Mouse (Mus musculus) stomach, postnatal 0 days (tissue): Measurements from ENCODE around the gene Ang4. TPM values are rescaled to one million over a fixed set of nuclear protein-coding genes. Genes with fewer than 3 reads are reported as not detected.
A peak's percentile ranks its signal among the peaks of the same experiment; 100 is the strongest.

Experiments used
- ATAC-seq: fragments of 200-750 bp; cut with Nextera tagmentation; 2 replicates; pipeline ENCODE4 v1.8.0; 2017; ENCODE audit not compliant: low FRiP score, low TSS enrichment
- DNase-seq: peaks from one replicate; pipeline ENCODE4 v3.0.0-alpha.2; 2016; ENCODE audit warnings: low spot score
- H3K27ac ChIP-seq: fragments of 300-500 bp; sonication (generic); replicated peaks from 2 replicates; pipeline ENCODE4 v1.5.1; 2014; ENCODE audit warnings: mild to moderate bottlenecking, control low read depth
- H3K27me3 ChIP-seq: fragments of 300-500 bp; sonication (generic); 2 replicates; pipeline ENCODE4 v1.6.1; 2014; ENCODE audit warnings: low read length; ENCODE audit not compliant: control insufficient read depth, insufficient read depth
- H3K36me3 ChIP-seq: fragments of 300-500 bp; sonication (generic); 2 replicates; pipeline ENCODE4 v1.6.1; 2014; ENCODE audit warnings: low read length, mixed read lengths; ENCODE audit not compliant: control insufficient read depth, insufficient read depth
- H3K4me1 ChIP-seq: fragments of 300-500 bp; sonication (generic); replicated peaks from 2 replicates; pipeline ENCODE4 v1.6.1; 2014; ENCODE audit warnings: antibody characterized with exemption; ENCODE audit not compliant: control insufficient read depth, insufficient read depth
- H3K4me2 ChIP-seq: fragments of 300-500 bp; sonication (generic); replicated peaks from 2 replicates; pipeline ENCODE4 v1.6.1; 2014; ENCODE audit warnings: low read depth, mild to moderate bottlenecking, control low read depth, moderate library complexity
- H3K4me3 ChIP-seq: fragments of 300-500 bp; sonication (generic); 2 replicates; pipeline ENCODE4 v1.5.1; 2014; ENCODE audit warnings: low read depth, low read length, control low read depth
- H3K9ac ChIP-seq: fragments of 300-500 bp; sonication (generic); 2 replicates; pipeline ENCODE4 v1.6.1; 2014; ENCODE audit warnings: mild to moderate bottlenecking, low read length, control low read depth, mixed read lengths
- H3K9me3 ChIP-seq: fragments of 300-500 bp; sonication (generic); 2 replicates; pipeline ENCODE4 v1.6.1; 2016; ENCODE audit warnings: low read length; ENCODE audit not compliant: control insufficient read depth
- CTCF ChIP-seq: IDR thresholded peaks from 2 replicates; pipeline ENCODE4 v1.5.1; 2016; ENCODE audit warnings: antibody characterized with exemption, low read depth, mild to moderate bottlenecking, moderate library complexity
- EP300 ChIP-seq: optimal IDR thresholded peaks from 2 replicates; pipeline ENCODE3; 2016; ENCODE audit warnings: antibody characterized with exemption
- WGBS: fragments of 180-500 bp; shearing (Covaris S2); extraction: QIAGEN DNeasy Blood & Tissue Kit; methylation state at CpG from one replicate; pipeline ENCODE4 v1.1.7; 2014; 5-methylcytosine and 5-hydroxymethylcytosine counted together
- polyA plus RNA-seq: library from polyadenylated mRNA; unstranded; fragments of >200 nt; fragmentation: Nextera tagmentation; extraction: Ambion mirVana; gene quantifications from 2 replicates; pipeline ENCODE4 v1.2.1, GENCODE M21; 2015

Gene Ang4
- not detected in 2 replicates for polyA plus RNA-seq

DNA sequence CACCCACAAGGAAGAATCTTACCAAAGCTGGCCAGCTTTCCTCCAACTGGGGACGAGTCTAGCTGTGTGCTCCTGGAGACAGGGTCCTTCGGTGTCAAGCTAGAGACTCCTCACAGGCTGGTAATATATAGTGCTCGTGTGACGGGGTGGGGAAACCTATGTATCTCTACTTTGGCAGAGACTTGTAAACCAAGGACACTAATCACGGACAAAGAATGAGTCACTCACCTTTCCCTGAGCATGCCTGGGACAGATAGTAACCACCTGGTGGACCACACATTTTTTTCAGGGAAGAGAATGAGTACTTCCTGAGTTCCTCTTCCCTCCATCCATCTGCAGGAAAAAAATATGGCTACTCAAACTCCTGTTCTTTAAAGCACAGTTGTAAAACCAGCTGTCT, at the start of gene Ang4:
Gene Ang4, minus strand, starts transcription at position 101 of the 400 bp plus-strand sequence.
- Histone ChIP-seq H3K4me1 (no peaks in the 10 kb centered on the region), H3K36me3 (no peaks in the 10 kb centered on the region), H3K4me2 (no peak within 1 kb of the TSS), H3K27ac (no peak within 1 kb of the TSS), H3K4me3 (no peak within 1 kb of the TSS), H3K9ac (no peak within 1 kb of the TSS), H3K27me3 (no peaks in the 10 kb centered on the region), H3K9me3 (no peaks in the 10 kb centered on the region)
- TF ChIP-seq CTCF (no peak), EP300 (no peak)
- ATAC-seq, result no peak
- no peak for DNase-seq
- 53% methylated on average over 5 of the region's 5 CpGs for WGBS

GRCm38 (mm10) chr14:51799746-51800145, 26.4 kb upstream of the Ang4 start, which contains the start of gene AY358078:
Gene AY358078 (plus strand): TSS chr14:51800046.
- no peaks in the 10 kb centered on the region for H3K27me3 ChIP-seq
- H3K4me2 ChIP-seq, result no peak within 1 kb of the TSS
- no peaks in the 10 kb centered on the region for H3K36me3 ChIP-seq
- H3K27ac ChIP-seq, result no peak within 1 kb of the TSS
- no peaks in the 10 kb centered on the region for H3K4me1 ChIP-seq
- DNase-seq (no peak), ATAC-seq (no peak)
- no peak within 1 kb of the TSS for H3K4me3 ChIP-seq
- H3K9me3 ChIP-seq, result no peaks in the 10 kb centered on the region
- no peak for TF ChIP-seq CTCF
- no peak for TF ChIP-seq EP300
- 81% methylated on average over 2 of the region's 2 CpGs for WGBS
- no peak within 1 kb of the TSS for H3K9ac ChIP-seq

DNA sequence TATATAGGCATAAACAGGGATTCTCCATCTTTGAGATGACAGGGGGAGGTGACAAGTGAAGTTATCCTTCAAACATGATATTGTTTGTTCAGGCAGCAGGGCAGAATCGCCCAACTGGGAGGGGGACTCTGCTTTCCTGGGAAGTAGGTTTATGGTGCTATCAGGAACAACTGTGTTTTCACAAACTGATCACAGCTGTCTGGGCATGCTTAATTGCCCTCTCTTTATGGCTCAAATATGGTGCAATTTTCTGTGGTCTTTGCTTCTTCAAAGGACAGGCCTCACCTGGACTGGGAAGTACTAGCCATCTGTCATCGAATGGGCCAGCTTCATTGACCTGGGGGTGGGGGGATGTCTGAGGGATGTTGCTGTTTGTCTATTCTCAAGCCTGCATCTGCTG, 20.7 kb upstream of the Ang4 start:
- Histone ChIP-seq H3K27ac (no peak overlapping the region), H3K27me3 (no peaks in the 10 kb centered on the region), H3K9me3 (no peaks in the 10 kb centered on the region), H3K36me3 (no peaks in the 10 kb centered on the region), H3K4me1 (no peaks in the 10 kb centered on the region), H3K9ac (no peak overlapping the region), H3K4me2 (no peak overlapping the region), H3K4me3 (no peak overlapping the region)
- WGBS, result 62% methylated on average over 2 of the region's 2 CpGs
- ATAC-seq (no peak), DNase-seq (no peak)
- TF ChIP-seq CTCF (no peak), EP300 (no peak)

DNA sequence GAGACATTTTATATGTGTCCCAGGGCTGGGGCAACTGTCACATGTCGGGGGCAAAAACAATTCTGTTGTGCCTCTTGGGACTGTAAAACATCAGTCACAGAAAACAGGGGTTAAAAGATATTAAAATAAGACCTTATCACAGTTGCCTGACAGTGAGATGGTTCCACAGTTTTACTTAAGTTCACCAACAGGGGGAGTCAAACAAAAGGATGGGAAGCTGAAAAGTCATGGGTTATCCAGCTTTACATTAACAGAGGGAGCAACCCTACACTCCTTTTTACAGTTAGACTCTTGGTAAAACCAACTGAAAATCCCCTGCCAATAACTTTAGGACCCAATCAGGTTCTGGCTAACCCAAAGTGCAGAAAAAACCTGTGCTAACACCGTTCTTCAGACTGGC, 15.8 kb upstream of the Ang4 start:
- Histone ChIP-seq H3K27ac (no peak overlapping the region), H3K9ac (no peak overlapping the region), H3K9me3 (no peaks in the 10 kb centered on the region), H3K36me3 (no peaks in the 10 kb centered on the region), H3K4me1 (no peaks in the 10 kb centered on the region), H3K4me2 (no peak overlapping the region), H3K4me3 (no peak overlapping the region), H3K27me3 (no peaks in the 10 kb centered on the region)
- ATAC-seq (no peak), DNase-seq (no peak)
- TF ChIP-seq EP300, result no peak
- TF ChIP-seq CTCF, result peak; percentile 25; the same call in 1 of the 2 replicates
- 80% methylated on average over 2 of the region's 2 CpGs for WGBS

DNA sequence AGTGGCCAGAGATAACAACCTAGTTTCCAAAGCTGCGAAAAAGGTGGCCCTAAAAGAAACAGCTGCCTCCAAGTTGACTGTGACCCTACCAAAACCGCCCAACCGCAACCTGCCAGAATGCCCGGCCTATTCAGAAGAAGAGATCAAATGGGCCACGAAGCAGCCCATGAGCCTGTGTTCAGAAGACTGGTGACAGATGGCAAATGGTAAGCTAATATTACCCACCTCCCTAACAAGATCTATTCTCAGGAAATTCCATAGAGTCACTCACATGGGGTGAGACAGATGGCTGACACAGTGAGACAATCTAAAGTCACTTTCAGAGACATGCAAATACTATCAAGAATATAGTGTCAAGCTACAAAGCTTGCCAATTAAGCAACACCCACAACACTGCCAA, 13.7 kb upstream of the Ang4 start:
- no peak for TF ChIP-seq CTCF
- TF ChIP-seq EP300, result no peak

DNA sequence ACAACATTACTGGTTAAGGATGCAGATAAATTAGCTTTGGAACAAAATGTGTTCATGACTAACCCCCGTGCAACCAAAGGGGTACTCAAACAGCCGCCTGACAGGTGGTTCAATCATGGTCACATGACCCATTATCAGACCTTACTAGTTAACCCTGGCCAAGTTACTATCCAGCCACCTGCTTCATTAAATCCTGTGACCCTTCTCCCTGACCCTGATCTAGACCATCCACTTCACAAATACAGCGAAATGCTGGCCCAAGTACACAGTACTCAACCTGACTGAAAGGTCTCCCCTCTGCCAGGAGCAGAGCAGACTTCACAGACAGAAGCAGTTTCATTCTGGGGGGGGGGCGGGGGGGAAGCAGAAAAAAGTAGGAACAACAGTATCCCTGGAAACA, 12.9 kb upstream of the Ang4 start:
- Histone ChIP-seq H3K4me1 (no peaks in the 10 kb centered on the region), H3K9me3 (no peaks in the 10 kb centered on the region), H3K4me3 (no peak overlapping the region), H3K27me3 (no peaks in the 10 kb centered on the region), H3K9ac (no peak overlapping the region), H3K27ac (no peak overlapping the region), H3K4me2 (no peak overlapping the region), H3K36me3 (no peaks in the 10 kb centered on the region)
- TF ChIP-seq EP300, result no peak
- no peak for TF ChIP-seq CTCF
- no peak for DNase-seq
- 62% methylated on average over 4 of the region's 4 CpGs for WGBS
- no peak for ATAC-seq

More for the DNA sequence above, 13.7 kb upstream of the Ang4 start:
- H3K4me3 ChIP-seq, result no peak overlapping the region
- no peaks in the 10 kb centered on the region for H3K36me3 ChIP-seq
- no peaks in the 10 kb centered on the region for H3K4me1 ChIP-seq
- no peak for ATAC-seq
- H3K4me2 ChIP-seq, result no peak overlapping the region
- H3K9ac ChIP-seq, result no peak overlapping the region
- H3K9me3 ChIP-seq, result no peaks in the 10 kb centered on the region
- 86% methylated on average over 5 of the region's 5 CpGs for WGBS
- DNase-seq, result no peak
- no peaks in the 10 kb centered on the region for H3K27me3 ChIP-seq
- H3K27ac ChIP-seq, result no peak overlapping the region
